Mouse (Mus musculus) liver, embryonic 14.5 days (tissue): Measurements from ENCODE around the gene Fcna. TPM values are rescaled to one million over a fixed set of nuclear protein-coding genes. Genes with fewer than 3 reads are reported as not detected.

Experiments
- ATAC-seq: fragments of 200-750 bp; cut with Nextera tagmentation; 2 replicates; pipeline ENCODE4 v1.8.0; 2017; ENCODE audit warnings: moderate number of reproducible peaks, mild to moderate bottlenecking, moderate library complexity; ENCODE audit not compliant: insufficient read depth
- DNase-seq, 3 experiments: peaks; one replicate each; pipeline ENCODE4 v3.0.0-alpha.2; 2012 to 2013; ENCODE audit warnings: low read depth in 3 of 3, low spot score in 3 of 3
- H3K27ac ChIP-seq: fragments of 300-500 bp; sonication (generic); 2 replicates; pipeline ENCODE4 v1.5.1; 2014; ENCODE audit warnings: moderate library complexity, mild to moderate bottlenecking, control low read depth, inconsistent platforms
- H3K27me3 ChIP-seq: fragments of 300-500 bp; sonication (generic); 2 replicates; pipeline ENCODE4 v1.6.1; 2014; ENCODE audit warnings: mild to moderate bottlenecking, low read length, moderate library complexity; ENCODE audit not compliant: control insufficient read depth, insufficient read depth
- H3K36me3 ChIP-seq: fragments of 300-500 bp; sonication (generic); replicated peaks from 2 replicates; pipeline ENCODE4 v1.6.1; 2014; ENCODE audit warnings: low read depth; ENCODE audit not compliant: control insufficient read depth, insufficient read depth
- H3K4me1 ChIP-seq, 2 experiments: fragments of 200-500 bp in 1 of 2; fragments of 300-500 bp in 1 of 2; sonication (generic) in 1 of 2; replicated peaks; 2 replicates each; pipeline ENCODE4 v1.6.1; 2012 to 2014; ENCODE audit warnings: antibody characterized with exemption in 1 of 2, inconsistent platforms in 1 of 2, low read length in 1 of 2; ENCODE audit not compliant: control insufficient read depth in 2 of 2, insufficient read depth in 2 of 2
- H3K4me2 ChIP-seq: fragments of 300-500 bp; sonication (generic); 2 replicates; pipeline ENCODE4 v1.6.1; 2014; ENCODE audit warnings: low read depth, mild to moderate bottlenecking, control low read depth, moderate library complexity
- H3K4me3 ChIP-seq, 2 experiments: fragments of 200-500 bp in 1 of 2; fragments of 300-500 bp in 1 of 2; sonication (generic) in 1 of 2; 2 replicates each; pipeline ENCODE4 v1.5.1; 2012 to 2014; ENCODE audit warnings: low read depth in 2 of 2, low read length in 2 of 2, mild to moderate bottlenecking in 2 of 2, control low read depth in 1 of 2, inconsistent platforms in 1 of 2, moderate library complexity in 1 of 2; ENCODE audit not compliant: insufficient read depth in 1 of 2
- H3K9ac ChIP-seq: fragments of 300-500 bp; sonication (generic); replicated peaks from 2 replicates; pipeline ENCODE4 v1.6.1; 2014; ENCODE audit warnings: mild to moderate bottlenecking, control low read depth, moderate library complexity
- H3K9me3 ChIP-seq: fragments of 300-500 bp; sonication (generic); 2 replicates; pipeline ENCODE4 v1.6.1; 2016; ENCODE audit warnings: low read length, mixed read lengths; ENCODE audit not compliant: control insufficient read depth
- CTCF ChIP-seq: IDR thresholded peaks from 2 replicates; pipeline ENCODE4 v1.5.1; 2016; ENCODE audit warnings: antibody characterized with exemption, low read depth, control low read depth
- EP300 ChIP-seq: IDR thresholded peaks from 2 replicates; pipeline ENCODE4 v1.6.1; 2016; ENCODE audit warnings: antibody characterized with exemption, low read depth
- WGBS: fragments of 180-500 bp; shearing (Covaris S2); extraction: QIAGEN DNeasy Blood & Tissue Kit; methylation state at CpG from one replicate; pipeline ENCODE4 v1.1.7; 2014; ENCODE audit not compliant: insufficient replicate concordance; 5-methylcytosine and 5-hydroxymethylcytosine counted together
- polyA plus RNA-seq, 2 experiments: library from polyadenylated mRNA; depleted of rRNA in 1 of 2; stranded (reverse) in 1 of 2; unstranded in 1 of 2; fragments of >200 nt; fragmentation: Nextera tagmentation in 1 of 2; extraction: Ambion mirVana in 1 of 2; gene quantifications; 2 replicates each; pipeline versions ENCODE4 v1.2.1 to v1.2.3; 2012 to 2014

The Fcna gene
- polyA plus RNA-seq, 2 experiments, result 23.4 to 47.1 TPM

- ATAC-seq (no peak), DNase-seq (no peak)
- Histone ChIP-seq H3K36me3 (no peaks in the 10 kb centered on the region), H3K27me3 (no peaks in the 10 kb centered on the region; the same call in 1 of the 2 replicates), H3K9me3 (no peaks in the 10 kb centered on the region), H3K9ac (no peak overlapping the region), H3K4me3 (no peak overlapping the region), H3K4me1 (no peaks in the 10 kb centered on the region), H3K4me2 (no peak overlapping the region), H3K27ac (no peak overlapping the region)
- WGBS, result 28% methylated on average over 1 of the region's 1 CpGs
- TF ChIP-seq EP300, result no peak
- no peak for TF ChIP-seq CTCF
These were observed 26.7 kb upstream of the Fcna start for GRCm38 (mm10) chr2:25654502-25654901.

GRCm38 (mm10) chr2:25652902-25653301, 25.1 kb upstream of the Fcna start, which contains the start of gene Lcn8:
TSS of gene Lcn8 (plus strand) at chr2:25653120.
- ATAC-seq, result no peak
- 45% methylated on average over 2 of the region's 2 CpGs for WGBS

GRCm38 (mm10) chr2:25639890-25640289, 12.1 kb upstream of the Fcna start:
- DNase-seq, result no peak
- WGBS, result 14% methylated on average over 6 of the region's 6 CpGs

More at GRCm38 (mm10) chr2:25652902-25653301, 25.1 kb upstream of the Fcna start, which contains the start of gene Lcn8:
- Histone ChIP-seq H3K9me3 (no peaks in the 10 kb centered on the region), H3K4me3 (no peak within 1 kb of the TSS), H3K4me1 (no peaks in the 10 kb centered on the region), H3K9ac (no peak within 1 kb of the TSS), H3K27ac (no peak within 1 kb of the TSS), H3K27me3 (no peaks in the 10 kb centered on the region; the same call in 1 of the 2 replicates), H3K36me3 (no peaks in the 10 kb centered on the region), H3K4me2 (no peak within 1 kb of the TSS)
- DNase-seq, result no peak
- TF ChIP-seq CTCF (no peak), EP300 (no peak)

GRCm38 (mm10) chr2:25634046-25634445, 6.2 kb upstream of the Fcna start:
- DNase-seq, result no peak
- TF ChIP-seq CTCF, result peak; percentile 21; the same call in 1 of the 2 replicates
- no peak for TF ChIP-seq EP300

More at GRCm38 (mm10) chr2:25639890-25640289, 12.1 kb upstream of the Fcna start:
- no peaks in the 10 kb centered on the region for H3K9me3 ChIP-seq
- ATAC-seq, result no peak
- no peak overlapping the region for H3K9ac ChIP-seq
- no peaks in the 10 kb centered on the region for H3K36me3 ChIP-seq
- H3K27me3 ChIP-seq, result no peaks in the 10 kb centered on the region
- TF ChIP-seq EP300 (no peak), CTCF (peak; percentile 69)
- no peak overlapping the region for H3K27ac ChIP-seq
- H3K4me2 ChIP-seq, result no peak overlapping the region
- H3K4me3 ChIP-seq, result no peak overlapping the region
- no peaks in the 10 kb centered on the region for H3K4me1 ChIP-seq

GRCm38 (mm10) chr2:25633616-25634015, 5.8 kb upstream of the Fcna start:
- TF ChIP-seq CTCF (no peak), EP300 (no peak)
- H3K27me3 ChIP-seq, result no peaks in the 10 kb centered on the region
- no peak overlapping the region for H3K4me2 ChIP-seq
- no peaks in the 10 kb centered on the region for H3K4me1 ChIP-seq
- no peak for ATAC-seq
- no peak for DNase-seq
- no peak overlapping the region for H3K27ac ChIP-seq
- H3K4me3 ChIP-seq, result no peak overlapping the region
- no peaks in the 10 kb centered on the region for H3K36me3 ChIP-seq
- no peaks in the 10 kb centered on the region for H3K9me3 ChIP-seq
- WGBS, result 72% methylated on average over 3 of the region's 3 CpGs
- no peak overlapping the region for H3K9ac ChIP-seq

More at GRCm38 (mm10) chr2:25634046-25634445, 6.2 kb upstream of the Fcna start:
- Histone ChIP-seq H3K9ac (no peak overlapping the region), H3K27me3 (no peaks in the 10 kb centered on the region), H3K4me3 (no peak overlapping the region), H3K27ac (no peak overlapping the region), H3K4me2 (no peak overlapping the region), H3K9me3 (no peaks in the 10 kb centered on the region), H3K4me1 (no peaks in the 10 kb centered on the region), H3K36me3 (no peaks in the 10 kb centered on the region)
- ATAC-seq, result no peak
- 43% methylated on average over 1 of the region's 1 CpGs for WGBS
